Mouse (Mus musculus) cerebellum, adult 18-20 months (tissue): Measurements from ENCODE around the gene Gzmf.
"Not testable (repeated sequence)": the region's sequence is repeated elsewhere in the genome, so short reads cannot be mapped to it uniquely, and the experiment has no call there.

ENCODE experiments used
- DNase-seq, 2 experiments: peaks; one replicate each; pipeline ENCODE4 v3.0.0; 2021

Gzmf gene

DNA sequence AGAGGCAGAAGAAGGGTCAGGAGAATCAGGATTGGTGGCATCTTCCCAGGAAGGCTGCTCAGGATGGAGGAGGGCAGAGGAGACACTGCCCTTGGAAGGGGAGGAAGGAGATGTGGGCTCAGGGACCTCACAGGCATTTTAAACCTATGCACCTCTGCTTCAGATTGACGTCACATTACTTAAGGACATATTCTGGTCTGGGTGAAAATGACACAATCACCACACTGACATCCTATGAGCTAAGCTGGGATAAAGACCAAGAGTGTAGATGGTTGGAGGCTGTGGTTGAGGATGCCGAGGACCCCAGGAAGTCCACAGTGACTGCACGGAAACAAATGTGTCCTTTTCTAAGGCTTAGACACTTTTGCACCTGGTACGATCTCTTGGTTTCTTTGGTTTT, at the start of gene Gzmf:
Gene Gzmf, minus strand, starts transcription at position 101 of the 400 bp plus-strand sequence.
- no peak for DNase-seq

DNA sequence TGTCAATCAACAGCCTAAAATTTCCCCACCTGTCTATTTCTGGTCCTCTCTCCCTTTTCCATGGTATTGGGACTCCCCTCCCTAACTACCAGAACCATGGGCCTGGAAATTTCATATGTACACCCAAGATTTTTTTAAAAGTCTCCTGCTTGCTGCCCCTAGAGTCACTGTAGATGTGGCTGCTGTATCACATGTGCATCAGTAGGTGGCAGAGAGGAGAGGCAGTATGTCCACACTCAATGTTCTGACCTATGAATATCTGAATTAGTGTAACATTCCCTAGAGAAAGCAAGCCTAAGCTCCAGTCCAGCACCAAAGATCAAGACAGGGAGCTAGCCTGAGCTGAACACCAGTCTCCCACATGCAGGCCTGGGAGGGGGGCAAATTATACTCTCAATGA, 29.2 kb upstream of the Gzmf start:
- DNase-seq: no peak

DNA sequence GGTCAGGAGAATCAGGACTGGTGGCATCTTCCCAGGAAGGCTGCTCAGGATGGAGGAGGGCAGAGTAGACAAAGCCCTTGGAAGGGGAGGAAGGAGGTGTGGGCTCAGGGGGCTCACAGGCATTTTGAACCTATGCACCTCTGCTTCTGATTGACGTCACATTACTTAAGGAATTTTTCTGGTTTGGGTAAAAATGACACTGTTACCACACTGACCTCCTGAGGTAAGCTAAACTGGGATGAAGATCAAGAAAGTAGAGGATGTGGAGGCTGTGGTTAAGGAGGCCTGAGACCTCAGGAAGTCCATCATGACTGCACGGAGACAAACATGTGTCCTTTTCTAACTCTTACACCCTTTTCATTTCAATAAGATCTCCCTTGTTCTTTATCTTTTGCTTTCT, 23.3 kb upstream of the Gzmf start, which contains the start of gene Gzmc:
Gene Gzmc, minus strand, starts transcription at position 101 of the 400 bp plus-strand sequence.
- DNase-seq: no peak

GRCm38 (mm10) chr14:56205613-56206012, 5.6 kb downstream of the Gzmf start:
- no peak for DNase-seq

- not testable (repeated sequence) for DNase-seq
Measured at GRCm38 (mm10) chr14:56205021-56205420, 6.2 kb downstream of the Gzmf start.

- peak; percentile 63 to 68 for DNase-seq
Measured at GRCm38 (mm10) chr14:56203975-56204374, 7.2 kb downstream of the Gzmf start.

GRCm38 (mm10) chr14:56186946-56187345, 24.3 kb downstream of the Gzmf start:
- DNase-seq: no peak

- DNase-seq: no peak
Measured at GRCm38 (mm10) chr14:56186521-56186920, 24.7 kb downstream of the Gzmf start.

- DNase-seq: peak; percentile 13 to 17
Measured at GRCm38 (mm10) chr14:56177651-56178050, 33.6 kb downstream of the Gzmf start.

- DNase-seq: no peak
Measured at GRCm38 (mm10) chr14:56174499-56174898, 36.7 kb downstream of the Gzmf start, which contains the start of gene Gzmn. TSS of gene Gzmn (minus strand) at chr14:56174599.

DNA sequence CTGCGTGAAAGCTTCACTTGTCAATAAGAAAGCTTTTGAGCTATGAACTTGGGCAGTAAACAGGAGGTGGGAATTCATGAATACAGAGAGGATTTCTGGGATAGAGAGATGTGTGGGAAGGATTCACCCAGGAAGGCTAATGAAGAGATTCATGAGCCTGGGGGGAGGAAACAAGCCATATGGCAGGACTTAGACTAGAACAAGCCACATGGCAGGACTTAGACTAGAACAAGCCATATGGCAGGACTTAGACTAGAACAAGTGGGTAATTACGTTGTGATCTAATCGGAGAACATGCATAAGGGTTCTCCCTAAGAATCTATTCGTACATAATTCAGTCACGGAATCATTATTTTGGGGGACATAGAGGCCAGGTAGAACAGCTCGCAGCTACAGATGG, 37.8 kb downstream of the Gzmf start:
- peak; percentile 27 to 45 for DNase-seq

- DNase-seq: no peak
Measured at GRCm38 (mm10) chr14:56172744-56173143, 38.5 kb downstream of the Gzmf start.

GRCm38 (mm10) chr14:56168009-56168408, 43.2 kb downstream of the Gzmf start:
- no peak for DNase-seq

DNA sequence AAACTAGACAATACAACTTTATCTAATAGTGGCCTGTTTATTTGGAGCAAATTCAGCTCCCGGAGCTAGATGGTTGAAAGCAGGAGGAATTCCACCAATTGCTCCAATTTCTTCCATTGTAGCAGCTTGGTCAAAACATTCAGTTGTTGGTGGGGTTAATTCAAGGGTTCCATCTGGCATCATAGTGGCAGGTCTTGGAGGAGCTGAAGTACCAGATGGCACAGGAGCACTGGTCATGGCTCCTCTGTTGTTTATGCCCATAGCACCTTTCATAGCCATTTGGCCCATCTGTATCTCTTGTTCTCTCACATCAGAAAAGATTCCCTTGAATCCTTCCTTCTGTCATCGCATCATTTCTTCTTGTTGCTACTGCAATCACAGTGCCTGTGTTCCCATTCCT, 49.1 kb downstream of the Gzmf start:
- DNase-seq: peak; percentile 38 to 57

- not testable (repeated sequence) for DNase-seq
Measured at GRCm38 (mm10) chr14:56159479-56159878, 51.7 kb downstream of the Gzmf start, which contains the start of gene Gzmg. TSS of gene Gzmg (minus strand) at chr14:56159579.

DNA sequence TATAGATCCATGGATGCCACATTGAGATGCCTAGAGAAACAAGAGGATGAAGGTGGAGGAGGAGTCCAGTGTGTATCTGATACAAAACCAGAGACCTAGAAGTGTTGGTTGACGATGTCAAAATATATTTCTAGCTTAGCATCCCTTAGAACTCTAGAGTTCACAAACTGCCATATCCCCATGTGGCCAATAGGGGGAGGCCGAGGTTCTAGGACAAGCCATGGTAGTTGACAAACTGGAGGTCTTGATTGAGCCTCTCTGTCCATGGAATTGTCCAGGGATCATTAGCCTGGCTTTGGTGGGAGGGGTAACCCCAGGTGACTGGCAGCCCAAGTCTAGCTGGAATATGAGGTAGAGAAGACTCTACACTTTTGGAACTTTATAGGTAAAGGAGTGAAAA, 55.9 kb downstream of the Gzmf start:
- DNase-seq: no peak
